In the genomic region with DNA sequence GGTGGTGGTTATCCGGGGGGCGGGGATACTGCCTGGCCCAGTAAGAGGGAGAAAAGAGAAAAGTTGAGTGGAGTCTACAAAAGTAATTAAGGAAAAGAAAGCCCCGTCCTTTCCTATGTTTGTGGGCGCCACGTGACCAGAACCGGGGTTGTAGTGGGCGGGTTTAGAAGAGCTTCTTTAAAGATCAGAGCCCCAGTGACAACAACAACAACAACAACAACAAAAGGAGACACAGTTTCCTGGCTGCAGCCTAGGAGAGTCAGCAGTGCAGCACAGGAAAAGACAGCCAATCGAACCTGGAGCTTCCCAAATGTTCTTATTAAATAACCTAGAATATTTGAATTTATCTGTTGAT, we compare ENCODE assay signal across 8 mouse cellular contexts. TPM values are rescaled to one million over a fixed set of nuclear protein-coding genes. Genes with fewer than 3 reads are reported as not detected.
A peak's percentile ranks its signal among the peaks of the same experiment; 100 is the strongest.
DNase-seq lines count a peak whose midpoint lies in the region; ATAC-seq and TF ChIP-seq lines count a peak whose summit lies in the region.

No protein-coding gene starts in this region.

- peak; percentile 64 for ATAC-seq in inflammation-experienced regulatory T-cells, adult 6 months

- no peak for TF ChIP-seq POLR2A in cortical plate, adult 2 months (IDR thresholded peaks at IDR 0.05; ENCODE audit: extremely low read depth, insufficient read depth, low read length)

- no peak for TF ChIP-seq CTCF in left cerebral cortex, adult 2 months (IDR thresholded peaks at IDR 0.05)
- TF ChIP-seq CTCF in cortical plate, adult 2 months (IDR thresholded peaks at IDR 0.05; ENCODE audit: extremely low read depth, insufficient read depth, low read length), result no peak

- H3K4me3 ChIP-seq in left cerebral cortex, adult 2 months, result peak overlapping the region; percentile 58
- peak overlapping the region; percentile 60 for H3K4me3 ChIP-seq in cortical plate, adult 2 months (ENCODE audit: insufficient read depth, low read length)
- H3K4me3 ChIP-seq in midbrain, embryonic 10.5 days, result peak overlapping the region; percentile 59

- H3K4me1 ChIP-seq in cortical plate, adult 2 months (ENCODE audit: control insufficient read depth, insufficient read depth, low read length), result no peaks in the 10 kb centered on the region
- H3K4me1 ChIP-seq in midbrain, embryonic 10.5 days, result peaks cover 7% of the 10 kb centered on the region

- H3K36me3 ChIP-seq in midbrain, embryonic 10.5 days, result no peaks in the 10 kb centered on the region

- no peaks in the 10 kb centered on the region for H3K27me3 ChIP-seq in midbrain, embryonic 10.5 days (ENCODE audit: low read depth, poor library complexity, severe bottlenecking)

- 19% methylated on average over 8 of the region's 8 CpGs for WGBS in midbrain, embryonic 10.5 days

- DNase-seq in left cerebral cortex, adult 2 months (ENCODE audit: extremely low spot score in 1 of 2, low spot score in 2 of 2), result no peak
- DNase-seq in left cerebral cortex, adult 11 months (ENCODE audit: low spot score), result no peak
- no peak for DNase-seq in midbrain, embryonic 10.5 days (ENCODE audit: low spot score)
- DNase-seq in left cerebral cortex, adult 18-20 months (ENCODE audit: low spot score in 2 of 2), result no peak
- no peak for DNase-seq in thymus, postnatal 4 days
- DNase-seq in B cell, adult 2 months, result no peak

- intact Hi-C loops in left cerebral cortex, adult 2 months (cut with DNase I), result no loop called here

- H3K27ac ChIP-seq in left cerebral cortex, adult 2 months, result no peak overlapping the region
- H3K27ac ChIP-seq in cortical plate, adult 2 months (ENCODE audit: insufficient read depth, low read length), result no peak overlapping the region
- H3K27ac ChIP-seq in midbrain, embryonic 10.5 days (replicated peaks), result no peak overlapping the region; the same call in 1 of the 2 replicates

- no peaks in the 10 kb centered on the region for H3K9me3 ChIP-seq in midbrain, embryonic 10.5 days (replicated peaks)

RNA-seq across cellular contexts. Expression of a gene that starts 0.5 kb away (rescaled TPM):
- 1 to 10 TPM; 1.2 TPM for total RNA-seq in left cerebral cortex, adult 2 months (2021)
- 1.0 and 1.1 TPM in 2 replicates for polyA plus RNA-seq in cortical plate, adult 2 months (2012; rRNA removed)
- polyA plus RNA-seq in inflammation-experienced regulatory T-cells, adult 6 months (2017; shearing (Covaris generic)), result 10 to 100 TPM; 20.7 to 24.4 (median 22.2) TPM
- 2.1 and 2.4 TPM in 2 replicates for polyA plus RNA-seq in midbrain, embryonic 10.5 days (2016; fragmentation: Nextera tagmentation; extraction: Ambion mirVana)
- 1 to 10 TPM; 1.4 to 1.8 TPM for total RNA-seq in left cerebral cortex, adult 18-20 months (2021)

RNA-seq across cellular contexts. Expression of a gene that starts 39.0 kb away (rescaled TPM):
- total RNA-seq in left cerebral cortex, adult 2 months (2021), result 1 to 10 TPM; 1.0 to 1.3 TPM
- 1.0 and 1.2 TPM in 2 replicates for polyA plus RNA-seq in cortical plate, adult 2 months (2012; rRNA removed)
- 10 to 100 TPM in 2 of 3 experiments, 1 to 10 TPM in 1; 9.0 to 19.1 (median 12.5) TPM for polyA plus RNA-seq in inflammation-experienced regulatory T-cells, adult 6 months (2017; shearing (Covaris generic))
- 2.9 and 3.0 TPM in 2 replicates for polyA plus RNA-seq in midbrain, embryonic 10.5 days (2016; fragmentation: Nextera tagmentation; extraction: Ambion mirVana)
- 1 to 10 TPM; 1.2 to 1.4 TPM for total RNA-seq in left cerebral cortex, adult 18-20 months (2021)
